Mouse (Mus musculus) B cell, adult (primary cell): ENCODE data around the gene Lsr. TPM values are rescaled to one million over a fixed set of nuclear protein-coding genes. Genes with fewer than 3 reads are reported as not detected.

Source experiments
- total RNA-seq: library from RNA; stranded (reverse); gene quantifications from 4 replicates; pipeline ENCODE4 v1.2.4, GENCODE M21; 2023; ENCODE audit not compliant: inconsistent age

Lsr gene
- total RNA-seq = 1.6 to 2.2 TPM (median 1.9 TPM) in 4 replicates

GRCm38 (mm10) chr7:30973251-30973500 is at the start of gene Lsr:
Lsr (minus strand) TSS chr7:30973464.

GRCm38 (mm10) chr7:30973501-30974289 is 431 bp upstream of the Lsr start, which contains the start of gene Fam187b:
Fam187b (plus strand) TSS chr7:30973790.

DNA sequence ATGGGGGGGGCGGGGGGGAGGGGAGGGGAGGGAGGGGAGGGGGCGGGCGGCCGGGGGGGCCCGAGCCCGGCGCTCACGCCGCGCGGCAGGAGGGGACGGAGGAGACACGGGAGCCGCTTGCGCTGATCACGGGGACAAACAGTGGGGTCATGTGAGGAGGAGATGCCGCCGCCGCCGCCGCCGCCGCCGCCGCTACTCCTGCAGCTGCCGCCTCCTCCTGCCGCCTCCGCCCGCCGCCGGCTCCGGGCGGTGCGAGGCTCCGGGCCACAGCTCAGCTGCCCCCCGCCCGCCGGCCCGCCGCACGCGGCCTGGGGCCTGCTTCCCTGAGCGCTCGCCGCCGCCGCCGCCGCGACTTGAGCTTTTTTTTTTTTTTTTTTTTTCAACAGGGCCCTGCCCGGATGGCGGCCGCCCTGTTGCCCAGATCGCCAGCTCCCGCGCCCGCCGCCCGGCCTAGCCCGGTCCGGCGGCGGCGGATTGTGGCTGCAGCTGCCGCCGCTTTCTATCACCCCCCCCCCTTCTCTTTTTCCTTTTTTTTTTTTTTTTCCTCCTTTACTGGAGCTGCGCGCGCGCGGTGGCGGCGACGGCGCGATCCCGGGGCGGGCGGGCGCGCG is 16.4 kb downstream of the Lsr start, which contains the start of gene Usf2:
Gene Usf2, minus strand, starts transcription at position 48 of the 611 bp plus-strand sequence.

GRCm38 (mm10) chr7:30943909-30944635 is 29.2 kb downstream of the Lsr start, which contains the start of gene Hamp:
Hamp (minus strand) TSS chr7:30944032.

DNA sequence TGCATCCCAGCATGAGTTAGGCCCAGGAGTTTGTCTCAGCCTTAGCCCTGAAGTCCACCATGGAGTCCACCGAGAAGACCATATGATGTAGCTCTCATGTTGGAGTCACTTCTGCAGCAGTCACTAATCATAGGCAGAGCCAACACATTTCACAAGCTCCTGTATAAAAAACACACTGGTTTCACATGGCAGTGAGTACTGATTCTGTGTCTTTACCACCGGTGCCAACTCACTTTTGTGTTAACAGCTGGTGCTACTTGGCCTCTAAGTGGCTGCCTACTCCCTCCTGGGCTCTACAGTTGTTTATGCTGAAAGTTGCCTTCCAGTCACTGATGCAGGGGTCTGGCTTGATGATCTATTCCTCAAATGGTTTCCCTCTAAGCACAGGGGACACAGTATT is 48.7 kb downstream of the Lsr start, which contains the start of gene Hamp2:
Gene Hamp2, minus strand, starts transcription at position 101 of the 400 bp plus-strand sequence.

DNA sequence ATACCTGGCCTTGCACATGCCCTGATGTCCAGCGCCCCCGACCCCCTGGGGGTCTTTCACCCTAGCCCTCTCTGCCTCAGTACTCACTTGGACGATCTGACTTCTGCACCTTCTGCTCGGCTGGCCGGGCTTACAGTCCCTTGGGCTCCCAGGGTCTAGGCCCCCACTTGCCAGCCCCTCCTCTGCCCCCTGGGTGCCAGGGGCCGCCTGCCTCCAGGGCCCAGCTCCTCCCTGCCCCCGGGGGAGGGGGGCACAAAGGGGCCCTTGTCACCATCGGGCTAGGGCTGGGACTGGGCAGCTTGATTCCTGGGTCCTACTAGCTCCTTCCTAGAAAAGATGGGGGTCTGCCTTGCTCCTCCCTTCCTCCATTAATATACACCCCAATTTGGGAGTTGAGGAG is 58.5 kb downstream of the Lsr start, which contains the start of gene Mag:
Gene Mag, minus strand, starts transcription at position 142 of the 400 bp plus-strand sequence.

Other genes with a start within 250 kb of the Lsr start
- 43.1 to 54.2 TPM (median 51.1 TPM) in 4 replicates for gene Tmem147, start 243.9 kb downstream of the Lsr start, total RNA-seq
- gene Gapdhs, start 229.8 kb downstream of the Lsr start, total RNA-seq = not detected in 4 replicates
- gene Sbsn, start 222.0 kb downstream of the Lsr start, total RNA-seq = 2.7 to 5.7 TPM (median 2.9 TPM) in 4 replicates
- not detected in 4 replicates for gene Dmkn, start 209.7 kb downstream of the Lsr start, total RNA-seq
- gene Krtdap, start 185.6 kb downstream of the Lsr start, total RNA-seq = not detected in 4 replicates
- gene Ffar2, start 149.7 kb downstream of the Lsr start, total RNA-seq = 11.4 to 15.1 TPM (median 13.7 TPM) in 4 replicates
- gene Ffar3, start 117.3 kb downstream of the Lsr start, total RNA-seq = 0.84 to 1.7 TPM (median 1.0 TPM) in 4 replicates
- 21.3 to 27.3 TPM (median 25.8 TPM) in 4 replicates for gene Ffar1, start 111.9 kb downstream of the Lsr start, total RNA-seq
- gene Cd22, start 93.1 kb downstream of the Lsr start, total RNA-seq = 1,045 to 1,202 TPM (median 1,120 TPM) in 4 replicates
- gene Mag, start 58.6 kb downstream of the Lsr start, total RNA-seq = 0.21 to 0.26 TPM in 2 of 4 replicates, not detected in the others
- gene Hamp2, start 48.8 kb downstream of the Lsr start, total RNA-seq = not detected in 4 replicates
- not detected in 4 replicates for gene Hamp, start 29.4 kb downstream of the Lsr start, total RNA-seq
- 124 to 171 TPM (median 156 TPM) in 4 replicates for gene Usf2, start 16.7 kb downstream of the Lsr start, total RNA-seq
- 0.35 TPM in 1 of 4 replicates, not detected in the others for gene Fam187b, start 326 bp upstream of the Lsr start, total RNA-seq
- 102 to 124 TPM (median 116 TPM) in 4 replicates for gene Fxyd5, start 69.0 kb upstream of the Lsr start, total RNA-seq
- not detected in 4 replicates for gene Fxyd7, start 78.0 kb upstream of the Lsr start, total RNA-seq
- not detected in 4 replicates for gene Fxyd1, start 83.7 kb upstream of the Lsr start, total RNA-seq
- not detected in 4 replicates for gene Lgi4, start 85.9 kb upstream of the Lsr start, total RNA-seq
- gene Fxyd3, start 103.2 kb upstream of the Lsr start, total RNA-seq = not detected in 4 replicates
- gene Hpn, start 141.8 kb upstream of the Lsr start, total RNA-seq = 0.51 to 2.1 TPM in 2 of 4 replicates, not detected in the others
- gene Scn1b, start 153.5 kb upstream of the Lsr start, total RNA-seq = 0.58 to 1.4 TPM (median 0.89 TPM) in 4 replicates
- gene Gramd1a, start 182.4 kb upstream of the Lsr start, total RNA-seq = 241 to 263 TPM (median 254 TPM) in 4 replicates